Mouse (Mus musculus): Measurements from ENCODE around the gene Ccdc61. TPM values are rescaled to one million over a fixed set of nuclear protein-coding genes. Genes with fewer than 3 reads are reported as not detected.

The Ccdc61 gene
- polyA plus RNA-seq, 1 experiment from 2014 or later: 17.6 TPM

DNA sequence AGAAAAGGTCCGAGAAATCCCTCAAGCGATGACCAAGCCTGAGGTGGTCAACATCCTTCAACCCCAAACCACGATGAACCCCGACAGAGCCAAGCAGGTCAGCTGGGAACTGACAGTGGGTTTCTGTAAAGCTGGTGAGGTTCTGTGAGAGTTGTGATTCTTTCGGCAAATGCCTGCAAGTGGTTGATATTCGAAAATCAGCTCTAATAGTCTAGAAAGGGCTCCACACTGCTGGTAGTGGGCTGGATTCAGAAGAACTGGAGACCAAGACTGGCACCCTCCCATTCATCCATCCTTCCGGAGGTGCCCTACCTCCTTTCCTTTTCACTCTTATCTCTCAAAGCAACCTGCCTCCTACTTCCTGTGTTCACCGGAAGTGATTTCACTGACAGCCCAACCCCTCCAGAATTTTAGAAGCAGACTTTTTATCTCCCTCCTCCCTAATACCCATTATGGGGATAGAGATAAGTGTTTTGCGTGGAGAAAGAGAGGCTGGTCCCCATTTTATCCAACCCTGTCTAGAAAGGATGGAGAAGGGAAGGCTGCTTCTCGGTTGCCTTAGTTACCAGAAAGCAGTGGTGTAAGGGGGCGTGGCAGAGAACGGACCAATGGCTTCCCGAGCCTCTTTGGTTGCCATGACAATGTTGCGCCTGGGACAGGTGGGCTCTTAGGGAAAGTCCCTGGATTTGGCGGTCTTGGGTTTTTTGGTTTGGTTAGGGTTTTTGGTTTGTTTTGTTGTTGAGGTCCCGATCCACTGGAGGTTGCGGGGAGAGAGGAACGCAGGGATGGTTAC is 40.5 kb upstream of the Ccdc61 start:
- TF ChIP-seq CTCF (IDR thresholded peaks at IDR 0.05) (no peak), EP300 (IDR thresholded peaks at IDR 0.05) (peak; percentile 93)
- no peak overlapping the region for H3K4me2 ChIP-seq (replicated peaks; ENCODE audit: low read depth, low read length)
- H3K9ac ChIP-seq (replicated peaks; ENCODE audit: low read depth): no peak overlapping the region
- H3K27me3 ChIP-seq (replicated peaks; ENCODE audit: insufficient read depth, low read length): no peaks in the 10 kb centered on the region
- no peak overlapping the region for H3K4me3 ChIP-seq (ENCODE audit: low read depth, low read length)
- peak overlapping the region; percentile 33; the same call in 1 of the 2 replicates for H3K27ac ChIP-seq (ENCODE audit: low read length)
- H3K36me3 ChIP-seq (ENCODE audit: insufficient read depth, low read length): no peaks in the 10 kb centered on the region
- no peaks in the 10 kb centered on the region for H3K4me1 ChIP-seq (ENCODE audit: insufficient read depth, low read depth, low read length)
- 27% methylated on average over 18 of the region's 18 CpGs for WGBS
- peak; percentile 12 for DNase-seq (ENCODE audit: low spot score)
- ATAC-seq: 0 out of 2 replicates have a peak, but pooled peaks have one; percentile 25
- no peaks in the 10 kb centered on the region for H3K9me3 ChIP-seq (ENCODE audit: low read length)

- DNase-seq (ENCODE audit: low spot score): no peak
- Histone ChIP-seq H3K4me3 (ENCODE audit: low read depth, low read length) (no peak overlapping the region), H3K9ac (replicated peaks; ENCODE audit: low read depth) (no peak overlapping the region), H3K27me3 (replicated peaks; ENCODE audit: insufficient read depth, low read length) (no peaks in the 10 kb centered on the region), H3K4me1 (ENCODE audit: insufficient read depth, low read depth, low read length) (no peaks in the 10 kb centered on the region), H3K4me2 (replicated peaks; ENCODE audit: low read depth, low read length) (no peak overlapping the region), H3K9me3 (ENCODE audit: low read length) (no peaks in the 10 kb centered on the region), H3K27ac (ENCODE audit: low read length) (peak overlapping the region; percentile 33; the same call in 1 of the 2 replicates), H3K36me3 (ENCODE audit: insufficient read depth, low read length) (no peaks in the 10 kb centered on the region)
- 25% methylated on average over 11 of the region's 12 CpGs for WGBS
- no peak for ATAC-seq
- no peak for TF ChIP-seq CTCF (IDR thresholded peaks at IDR 0.05)
- no peak for TF ChIP-seq EP300 (IDR thresholded peaks at IDR 0.05)
Observed at GRCm38 (mm10) chr7:18949781-18950522, 39.7 kb upstream of the Ccdc61 start.

- Histone ChIP-seq H3K9ac (replicated peaks; ENCODE audit: low read depth) (no peak overlapping the region), H3K27ac (ENCODE audit: low read length) (peak overlapping the region; percentile 79), H3K4me2 (replicated peaks; ENCODE audit: low read depth, low read length) (no peak overlapping the region), H3K4me1 (ENCODE audit: insufficient read depth, low read depth, low read length) (no peaks in the 10 kb centered on the region), H3K4me3 (ENCODE audit: low read depth, low read length) (no peak overlapping the region), H3K9me3 (ENCODE audit: low read length) (no peaks in the 10 kb centered on the region), H3K27me3 (replicated peaks; ENCODE audit: insufficient read depth, low read length) (no peaks in the 10 kb centered on the region), H3K36me3 (ENCODE audit: insufficient read depth, low read length) (no peaks in the 10 kb centered on the region)
- ATAC-seq (peak; percentile 96), DNase-seq (ENCODE audit: low spot score) (peak; percentile 78)
- 46% methylated on average over 6 of the region's 6 CpGs for WGBS
- TF ChIP-seq EP300 (IDR thresholded peaks at IDR 0.05): peak; percentile 98
- TF ChIP-seq CTCF (IDR thresholded peaks at IDR 0.05): no peak
Observed at GRCm38 (mm10) chr7:18948151-18948550, 37.9 kb upstream of the Ccdc61 start.

GRCm38 (mm10) chr7:18942815-18943214 is 32.6 kb upstream of the Ccdc61 start:
- Histone ChIP-seq H3K4me1 (ENCODE audit: insufficient read depth, low read depth, low read length) (no peaks in the 10 kb centered on the region), H3K4me3 (ENCODE audit: low read depth, low read length) (no peak overlapping the region), H3K36me3 (ENCODE audit: insufficient read depth, low read length) (no peaks in the 10 kb centered on the region), H3K27me3 (replicated peaks; ENCODE audit: insufficient read depth, low read length) (no peaks in the 10 kb centered on the region), H3K27ac (ENCODE audit: low read length) (no peak overlapping the region), H3K9me3 (ENCODE audit: low read length) (no peaks in the 10 kb centered on the region), H3K9ac (replicated peaks; ENCODE audit: low read depth) (no peak overlapping the region), H3K4me2 (replicated peaks; ENCODE audit: low read depth, low read length) (no peak overlapping the region)
- no peak for ATAC-seq
- 65% methylated on average over 9 of the region's 9 CpGs for WGBS
- no peak for DNase-seq (ENCODE audit: low spot score)
- TF ChIP-seq EP300 (IDR thresholded peaks at IDR 0.05): no peak

DNA sequence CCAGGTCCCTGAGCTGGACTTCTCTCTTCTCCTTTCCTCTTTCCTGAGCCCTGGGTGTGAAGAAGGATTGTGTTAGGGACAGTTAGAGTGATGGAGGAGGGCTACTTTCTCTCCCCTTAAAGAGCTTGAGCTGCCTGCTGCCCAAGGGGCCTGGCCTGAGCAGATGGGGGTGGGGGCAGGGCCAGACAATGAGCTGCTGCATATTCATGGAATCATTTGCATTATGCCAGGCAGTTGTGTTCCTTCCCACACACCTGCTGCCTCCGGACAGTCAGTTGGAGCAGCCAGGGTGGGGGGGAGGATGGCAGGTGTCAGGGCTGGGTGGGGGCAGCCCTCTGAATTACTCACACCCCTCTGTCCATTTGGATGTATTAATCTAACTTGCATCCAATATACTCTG is 32.2 kb upstream of the Ccdc61 start:
- ATAC-seq (no peak), DNase-seq (ENCODE audit: low spot score) (no peak)
- 33% methylated on average over 1 of the region's 1 CpGs for WGBS
- H3K27me3 ChIP-seq (replicated peaks; ENCODE audit: insufficient read depth, low read length): no peaks in the 10 kb centered on the region
- H3K4me1 ChIP-seq (ENCODE audit: insufficient read depth, low read depth, low read length): no peaks in the 10 kb centered on the region
- TF ChIP-seq CTCF (IDR thresholded peaks at IDR 0.05) (no peak), EP300 (IDR thresholded peaks at IDR 0.05) (no peak)
- H3K4me3 ChIP-seq (ENCODE audit: low read depth, low read length): no peak overlapping the region
- H3K9me3 ChIP-seq (ENCODE audit: low read length): no peaks in the 10 kb centered on the region
- no peak overlapping the region for H3K4me2 ChIP-seq (replicated peaks; ENCODE audit: low read depth, low read length)
- no peaks in the 10 kb centered on the region for H3K36me3 ChIP-seq (ENCODE audit: insufficient read depth, low read length)
- H3K27ac ChIP-seq (ENCODE audit: low read length): no peak overlapping the region
- H3K9ac ChIP-seq (replicated peaks; ENCODE audit: low read depth): no peak overlapping the region

GRCm38 (mm10) chr7:18927759-18928158 is 17.5 kb upstream of the Ccdc61 start:
- H3K9me3 ChIP-seq (ENCODE audit: low read length): no peaks in the 10 kb centered on the region
- DNase-seq (ENCODE audit: low spot score) (peak; percentile 65), ATAC-seq (peak; percentile 27; the same call in 1 of the 2 replicates)
- peak overlapping the region; percentile 89 for H3K27ac ChIP-seq (ENCODE audit: low read length)
- H3K4me1 ChIP-seq (ENCODE audit: insufficient read depth, low read depth, low read length): peaks cover 3% of the 10 kb centered on the region; the same call in 1 of the 2 replicates
- no peaks in the 10 kb centered on the region for H3K36me3 ChIP-seq (ENCODE audit: insufficient read depth, low read length)
- 21% methylated on average over 3 of the region's 3 CpGs for WGBS
- H3K4me2 ChIP-seq (replicated peaks; ENCODE audit: low read depth, low read length): peak overlapping the region; percentile 64
- H3K9ac ChIP-seq (replicated peaks; ENCODE audit: low read depth): no peak overlapping the region
- 0 out of 2 replicates have a peak overlapping the region, but pooled peaks have one; percentile 53 for H3K4me3 ChIP-seq (ENCODE audit: low read depth, low read length)
- H3K27me3 ChIP-seq (replicated peaks; ENCODE audit: insufficient read depth, low read length): peaks cover 13% of the 10 kb centered on the region
- TF ChIP-seq EP300 (IDR thresholded peaks at IDR 0.05): peak; percentile 95
- TF ChIP-seq CTCF (IDR thresholded peaks at IDR 0.05): no peak

Data from lung, postnatal 0 days (tissue).